Mouse (Mus musculus) urinary bladder, postnatal 14 days (tissue): Measurements from ENCODE around the gene Litaf.

Source experiments
- DNase-seq: peaks from one replicate; pipeline ENCODE4 v3.0.0; 2021; ENCODE audit warnings: low spot score

Litaf gene

DNA sequence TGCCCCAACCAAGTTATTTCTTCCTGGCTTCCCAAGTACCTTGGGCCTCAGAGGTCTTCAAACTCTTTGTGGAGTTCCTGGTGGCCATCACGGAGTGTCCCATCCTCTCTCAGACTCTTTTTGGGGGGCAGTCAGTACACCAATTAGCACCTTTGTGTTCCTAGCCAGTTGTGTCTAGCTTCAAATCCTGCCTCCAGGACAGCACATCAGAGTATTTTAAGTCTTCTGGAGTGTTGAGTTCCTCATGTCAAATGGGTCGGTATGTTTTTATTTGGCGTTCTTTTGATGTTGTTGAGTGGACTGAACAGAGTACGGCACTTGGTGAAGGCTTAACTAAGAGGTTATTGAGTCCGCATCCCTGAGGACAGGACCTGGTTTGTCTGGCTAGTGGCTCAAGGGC, 526 bp downstream of the Litaf start:
- no peak for DNase-seq

DNA sequence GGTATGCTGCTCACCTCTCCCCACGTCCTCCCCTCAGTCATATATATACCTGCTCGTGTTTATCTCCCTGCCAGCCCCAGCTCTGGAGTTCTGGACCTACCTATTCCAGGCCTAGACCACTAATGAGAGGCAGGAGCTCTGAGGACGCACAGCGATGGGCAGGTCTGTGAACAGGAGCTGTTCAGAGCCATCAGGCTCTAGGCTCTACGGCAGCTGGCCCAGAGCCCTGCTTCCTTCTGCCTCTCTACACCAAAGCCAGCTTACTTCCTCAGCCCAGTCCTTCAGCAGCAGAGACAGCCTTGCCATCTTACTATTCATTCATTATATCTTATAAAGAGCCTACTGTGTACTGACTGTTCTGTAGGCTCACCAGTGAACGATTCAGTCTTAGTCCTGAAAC, 1.2 kb downstream of the Litaf start:
- DNase-seq, result no peak

DNA sequence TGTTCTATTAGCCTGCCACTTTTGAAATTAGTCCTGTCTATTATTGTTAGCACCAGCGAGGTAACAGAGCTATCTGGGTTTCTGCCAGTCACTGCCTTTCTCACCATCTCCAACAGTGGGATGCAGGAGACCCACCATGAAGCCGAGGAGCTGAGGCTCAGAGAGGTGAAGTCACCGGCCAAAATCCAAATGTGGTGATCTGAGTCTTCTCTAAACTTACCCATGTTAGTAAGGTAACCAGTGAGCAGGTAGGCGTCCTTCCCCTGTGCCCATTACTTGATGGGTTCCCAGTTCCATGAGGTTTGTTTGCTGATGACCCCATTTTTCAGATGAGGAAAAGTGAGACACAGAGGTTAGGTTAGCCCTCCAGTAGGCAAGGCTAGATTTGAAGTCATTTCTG, 1.6 kb downstream of the Litaf start:
- no peak for DNase-seq

DNA sequence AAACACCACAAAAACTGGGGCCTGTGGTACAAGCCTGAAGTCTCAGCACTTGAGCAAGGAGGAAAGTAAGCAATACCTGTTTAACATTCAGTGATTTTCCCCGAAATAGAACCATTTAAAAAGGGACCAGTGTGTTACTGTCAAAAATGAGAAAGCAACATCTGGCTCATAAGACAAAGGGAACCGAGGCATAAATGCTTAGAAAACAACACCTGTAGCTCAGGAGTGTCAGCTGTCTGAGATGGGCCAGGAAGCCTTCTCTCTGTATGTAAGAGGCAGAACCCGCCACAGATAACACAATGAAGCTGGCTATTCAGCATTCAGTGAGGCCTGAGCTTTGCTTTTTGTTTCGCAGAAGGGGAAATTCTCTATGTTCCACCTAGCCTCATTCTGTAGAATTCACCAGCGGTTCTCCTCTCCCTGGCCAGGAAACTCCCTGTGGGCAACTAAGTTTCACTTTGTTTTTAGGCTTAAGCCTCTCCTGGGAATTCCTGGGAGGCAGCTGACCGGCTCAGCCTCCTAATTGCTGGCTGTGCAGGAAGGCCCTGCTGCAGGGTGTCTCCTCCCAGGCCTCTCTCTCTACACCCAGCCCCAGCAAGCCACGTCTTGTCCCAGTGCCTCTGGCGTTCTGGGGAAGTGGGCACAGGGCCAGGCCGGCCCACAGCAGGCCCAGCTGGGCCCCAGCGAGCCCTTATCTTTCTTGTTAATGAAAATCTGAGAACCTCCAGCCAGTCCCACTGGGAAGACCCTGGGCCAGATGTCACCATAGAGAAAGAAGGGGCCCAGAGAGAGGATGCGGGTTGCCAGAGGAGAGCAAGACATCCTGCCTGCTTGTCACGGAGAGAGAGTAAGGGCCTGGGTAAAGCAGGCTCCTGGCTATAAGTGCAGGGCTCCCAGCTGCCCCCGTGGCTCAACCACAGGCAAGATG, 2.9 kb downstream of the Litaf start:
- peak; percentile 93 for DNase-seq

DNA sequence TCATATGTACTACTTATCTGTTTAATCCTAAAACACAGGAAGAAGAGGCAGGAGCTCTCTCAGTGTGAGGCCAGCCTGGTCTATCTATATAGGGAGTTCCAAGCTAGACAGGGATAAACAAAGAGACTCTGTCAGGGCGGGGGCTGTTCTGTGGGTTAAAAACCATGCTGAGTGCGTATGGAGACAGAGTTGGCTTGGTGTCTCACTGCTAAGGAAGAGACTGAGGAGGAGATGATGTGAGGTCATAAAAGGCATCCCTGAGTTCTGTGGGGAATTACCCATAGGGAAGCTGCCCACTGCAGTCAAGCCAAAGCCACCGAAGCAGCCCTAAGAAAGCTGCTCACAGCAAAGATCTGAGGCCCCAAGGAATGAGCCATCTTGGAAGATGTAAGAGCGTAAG, 5.3 kb downstream of the Litaf start, which contains the start of gene Snn:
Gene Snn, plus strand, starts transcription at position 301 of the 400 bp plus-strand sequence.
- no peak for DNase-seq

DNA sequence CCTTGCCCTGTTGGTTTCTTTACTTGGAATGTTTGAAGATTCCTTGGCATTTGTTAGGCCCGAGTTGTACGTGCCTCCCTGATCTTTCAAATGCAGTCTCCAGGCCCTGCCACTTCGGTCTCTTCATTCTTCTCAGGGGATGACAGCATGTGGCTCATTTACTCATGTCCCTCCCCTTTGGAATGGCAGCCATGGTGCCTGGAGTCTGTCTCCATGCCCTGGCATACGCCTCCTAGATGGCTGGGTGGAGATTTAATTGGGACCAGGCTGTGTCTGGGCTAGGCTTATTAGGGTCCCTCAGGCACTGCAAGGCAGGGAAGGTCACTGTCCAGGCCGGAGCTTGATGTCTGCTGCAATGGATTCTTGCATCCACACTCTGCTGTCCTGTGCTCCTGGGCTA, 10.0 kb downstream of the Litaf start:
- DNase-seq, result no peak

DNA sequence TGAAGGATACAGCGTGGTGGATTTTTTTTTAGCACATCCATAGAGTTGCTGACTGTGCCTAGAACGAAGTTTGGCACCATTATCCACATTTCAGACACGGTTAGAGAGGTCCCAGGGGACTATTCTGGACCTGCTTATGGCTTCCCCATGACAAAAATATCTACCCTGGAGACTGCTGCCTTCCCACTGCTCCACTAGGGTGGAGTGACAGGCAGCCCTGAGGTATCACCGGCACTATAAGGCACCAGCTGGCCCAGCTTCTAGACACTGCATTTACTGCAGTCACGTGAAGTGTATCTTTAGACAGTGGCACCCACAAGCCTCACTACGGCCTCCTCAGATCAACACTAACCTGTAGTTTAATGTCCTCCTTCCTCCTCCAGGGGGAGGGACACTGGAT, 11.1 kb downstream of the Litaf start:
- DNase-seq, result no peak

DNA sequence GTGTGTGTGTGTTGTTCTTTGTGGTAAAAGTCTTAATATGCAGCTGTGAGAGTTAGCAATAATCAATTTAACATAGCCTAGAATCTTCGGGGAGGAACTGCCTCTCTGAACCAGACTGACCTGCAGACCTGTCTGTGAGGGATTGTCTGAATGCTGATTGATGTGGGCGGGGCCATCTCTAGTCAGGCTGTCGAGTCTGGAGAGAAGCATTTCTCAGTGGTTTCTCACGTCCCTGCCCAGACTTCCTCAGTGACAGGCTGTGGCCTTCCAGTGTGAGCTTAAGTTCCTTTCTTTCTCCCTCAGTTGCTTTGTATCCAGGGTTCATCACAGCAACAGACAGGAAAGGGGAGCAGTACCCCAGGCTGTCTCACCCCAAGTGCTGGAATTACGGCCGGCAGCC, 11.5 kb downstream of the Litaf start:
- DNase-seq, result no peak

DNA sequence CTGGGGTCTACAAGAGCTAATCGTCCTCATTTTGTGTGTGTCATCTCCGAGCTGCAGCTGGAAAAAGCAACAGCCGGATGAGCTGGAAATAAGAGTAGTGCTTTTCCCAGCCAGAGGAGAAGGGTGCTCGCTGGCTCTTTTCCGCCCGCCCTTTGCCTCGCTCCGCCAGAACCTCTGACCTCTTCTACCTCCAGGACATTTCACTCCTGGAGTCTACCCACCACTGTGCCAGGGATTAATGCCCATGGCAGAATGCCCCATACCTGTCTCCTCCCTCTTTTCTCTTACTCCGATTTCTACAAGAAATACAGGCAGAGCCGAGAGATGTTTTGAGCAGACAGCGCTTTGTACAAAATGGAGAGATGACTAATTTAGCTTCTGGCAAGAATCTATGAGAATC, 14.8 kb downstream of the Litaf start:
- no peak for DNase-seq

DNA sequence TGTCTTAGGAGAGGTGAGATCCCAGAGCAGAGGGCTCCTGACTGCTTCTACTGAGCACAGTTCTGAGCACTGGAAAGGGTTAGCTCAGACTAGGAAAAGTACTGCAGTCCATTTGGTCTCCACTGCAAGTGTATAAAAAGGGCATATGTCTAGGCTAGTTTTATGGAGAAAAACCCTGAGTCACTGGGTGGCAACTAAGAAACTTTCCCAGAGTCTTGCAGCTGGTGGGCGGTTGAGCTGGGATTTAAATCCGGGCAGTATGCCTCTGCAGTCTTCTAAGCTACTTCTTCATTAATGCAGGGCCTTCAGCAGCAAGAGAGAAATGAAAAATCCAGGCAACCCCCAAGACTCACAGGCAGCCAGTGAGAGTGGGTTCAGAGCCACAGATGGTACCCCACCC, 15.7 kb downstream of the Litaf start:
- DNase-seq, result no peak

DNA sequence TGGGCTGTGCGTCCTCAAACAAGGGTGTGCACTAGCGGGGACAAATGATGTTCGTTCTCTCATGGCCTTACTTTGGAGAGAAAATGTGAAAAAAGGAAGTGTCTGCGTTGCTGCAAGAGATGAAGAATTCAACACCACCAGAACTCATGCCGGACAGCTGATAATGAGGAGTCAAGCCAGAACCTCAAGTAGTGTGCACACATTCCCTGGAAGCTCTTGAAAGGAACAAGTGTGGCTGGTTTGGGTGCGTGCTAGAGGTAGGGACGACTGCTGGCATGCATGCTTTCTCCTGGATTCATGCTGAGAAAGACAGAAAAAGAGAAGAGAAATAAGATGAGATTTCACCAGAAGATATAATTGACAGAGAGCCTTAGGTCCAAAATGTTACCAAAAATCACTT, 18.8 kb downstream of the Litaf start:
- DNase-seq, result no peak

DNA sequence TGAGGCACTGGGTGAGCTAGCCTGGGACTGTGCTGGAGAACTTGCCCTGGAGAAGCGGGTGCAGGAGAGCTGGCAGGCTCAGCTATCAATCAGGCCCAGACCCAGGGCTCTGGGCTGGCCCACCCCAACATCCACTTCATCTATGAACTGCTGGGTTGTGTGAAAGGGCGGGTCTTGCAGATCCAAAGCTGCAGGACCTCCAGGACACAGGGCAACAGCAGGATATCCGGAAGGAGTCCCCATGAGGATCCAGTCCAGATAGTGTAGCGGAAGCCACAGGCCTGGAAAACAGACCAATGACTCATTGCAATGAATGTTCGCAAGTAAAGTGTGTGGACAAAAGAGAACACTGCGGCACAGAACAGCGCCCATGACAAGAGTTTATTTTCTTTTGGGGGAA, 19.5 kb downstream of the Litaf start:
- no peak for DNase-seq

DNA sequence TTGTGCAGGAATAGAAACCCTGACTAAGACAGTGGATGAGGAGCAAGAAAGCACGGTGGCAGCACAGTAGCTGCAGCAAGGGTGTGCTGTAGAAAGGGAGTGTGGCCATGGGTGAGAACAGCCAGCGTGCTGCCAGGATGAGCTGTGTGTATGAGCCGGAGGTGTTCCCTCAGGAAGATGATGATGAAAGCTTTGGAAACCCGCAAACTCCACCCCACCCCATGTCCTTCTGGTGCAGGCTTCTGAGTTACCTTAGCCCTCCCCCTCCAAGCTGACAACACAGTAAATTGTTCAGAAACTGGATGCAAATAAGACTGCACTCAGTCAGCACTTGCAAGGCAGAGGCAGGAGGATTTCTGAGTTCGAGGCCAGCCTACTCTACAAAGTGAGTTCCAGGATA, 22.7 kb downstream of the Litaf start:
- DNase-seq, result no peak

DNA sequence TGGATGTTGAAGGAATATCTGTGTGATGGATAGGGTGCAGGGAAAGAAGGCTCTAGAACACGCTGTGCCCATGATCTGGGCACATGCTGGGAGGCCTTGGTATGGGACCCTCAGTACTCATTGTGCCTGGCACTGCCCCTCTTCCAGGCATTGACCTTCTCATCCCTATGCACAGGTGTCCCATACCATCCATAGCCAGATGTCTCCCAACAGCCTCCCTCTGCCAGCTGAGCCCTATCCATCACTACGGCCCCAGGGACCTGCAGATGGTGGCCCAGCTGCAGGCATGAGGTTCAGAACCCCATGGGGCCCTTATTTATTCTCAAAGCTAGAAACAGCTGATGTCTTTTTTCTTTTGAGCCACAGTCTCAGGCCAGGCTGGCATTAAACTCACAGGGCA, 25.4 kb downstream of the Litaf start:
- DNase-seq, result no peak

DNA sequence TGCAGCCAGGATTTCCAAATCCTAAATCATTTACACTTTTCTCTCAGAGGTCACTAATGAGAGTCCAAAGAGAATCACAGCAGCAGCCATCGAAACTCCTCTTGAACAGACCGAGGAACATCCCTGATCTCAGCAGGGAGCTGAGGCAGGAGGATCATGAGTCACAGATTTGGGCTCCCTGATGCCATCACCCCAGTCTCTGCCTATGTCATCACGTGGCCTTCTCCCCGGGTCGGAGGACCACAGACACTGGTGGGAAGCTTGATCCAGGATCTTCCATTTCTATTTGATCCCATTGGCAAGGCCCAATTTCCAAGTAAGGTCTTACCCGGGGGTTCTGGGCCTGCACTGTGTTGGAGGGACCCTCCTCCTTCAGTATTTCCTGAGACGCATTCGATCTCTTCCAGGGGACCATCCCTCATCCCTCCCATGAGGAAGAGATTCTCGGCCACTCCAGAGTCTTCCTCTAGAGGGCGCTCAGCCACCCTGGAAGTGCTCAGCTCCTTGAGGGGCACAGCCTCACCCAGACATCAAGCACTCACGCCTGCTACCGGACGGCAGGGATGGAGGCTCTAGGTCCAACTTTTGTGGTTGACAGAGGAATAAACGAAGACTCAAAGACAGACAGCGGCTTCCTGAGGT, 30.0 kb downstream of the Litaf start:
- DNase-seq, result peak; percentile 78

DNA sequence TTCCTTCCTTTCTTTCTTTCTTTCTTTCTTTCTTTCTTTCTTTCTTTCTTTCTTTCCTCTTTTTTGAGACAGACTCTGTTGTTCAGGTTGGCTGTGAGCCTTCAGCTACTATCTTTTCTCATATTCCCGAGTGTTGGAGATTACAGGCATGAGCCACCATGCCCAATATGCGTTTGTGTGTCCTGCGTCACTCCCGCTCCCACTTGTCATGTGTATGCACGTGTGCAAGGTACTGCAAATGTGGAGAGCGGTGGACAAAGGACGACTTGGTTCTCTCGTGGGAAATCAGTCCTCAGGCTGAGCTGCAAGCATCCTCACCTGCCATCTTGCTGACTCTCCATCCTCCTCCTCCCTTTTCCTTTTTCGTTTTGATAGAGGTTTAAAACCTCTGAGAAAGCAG, 30.7 kb downstream of the Litaf start:
- no peak for DNase-seq

DNA sequence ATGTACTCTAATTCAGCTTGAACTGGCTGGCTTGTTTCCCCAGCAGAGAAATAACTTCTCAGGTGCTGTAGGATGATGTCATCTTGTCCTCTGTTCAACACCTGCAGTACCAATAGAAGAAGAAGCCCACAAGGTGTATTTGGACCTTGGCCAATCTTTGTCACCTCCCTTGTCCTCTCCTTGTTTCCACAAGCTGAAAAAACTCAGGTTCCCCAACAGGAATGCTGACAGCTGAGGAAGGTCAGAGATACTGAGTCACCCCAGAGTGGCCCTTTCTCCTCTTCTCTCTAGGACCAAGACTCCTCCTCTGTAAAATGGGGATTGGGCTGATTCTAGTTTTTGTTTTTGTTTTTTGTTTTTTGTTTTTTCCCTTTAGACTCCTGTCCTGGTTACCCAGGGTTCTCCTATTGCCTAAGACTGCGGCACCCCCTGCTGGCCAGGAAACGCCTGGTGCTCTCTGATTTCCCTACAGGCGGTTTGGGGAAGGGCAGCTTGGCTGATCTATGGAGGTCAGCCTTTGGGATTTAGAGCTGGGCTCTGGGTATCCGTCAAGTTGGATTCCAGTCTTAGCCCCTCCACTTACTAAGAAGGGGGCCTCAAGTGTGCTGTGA, 31.7 kb downstream of the Litaf start:
- peak; percentile 89 for DNase-seq

DNA sequence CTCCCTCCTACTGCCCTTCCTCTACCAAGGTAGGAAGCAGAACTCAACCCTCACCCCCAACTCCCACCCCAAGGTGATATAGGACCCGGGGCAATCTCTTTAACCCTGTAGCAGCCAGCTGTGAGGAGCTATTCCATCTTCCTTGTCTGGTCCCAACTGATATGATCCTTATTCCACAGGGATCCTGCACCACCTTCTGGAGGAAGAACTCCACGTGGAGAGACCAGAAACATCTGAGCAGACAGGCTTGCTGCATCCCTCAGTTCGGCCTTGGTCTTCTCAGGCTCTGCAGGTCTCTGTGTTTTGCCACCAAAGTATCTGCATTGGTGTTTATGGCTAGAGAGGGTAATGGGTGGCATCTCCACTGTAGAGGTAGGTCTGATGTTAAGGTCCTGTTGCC, 34.6 kb downstream of the Litaf start:
- DNase-seq, result no peak

DNA sequence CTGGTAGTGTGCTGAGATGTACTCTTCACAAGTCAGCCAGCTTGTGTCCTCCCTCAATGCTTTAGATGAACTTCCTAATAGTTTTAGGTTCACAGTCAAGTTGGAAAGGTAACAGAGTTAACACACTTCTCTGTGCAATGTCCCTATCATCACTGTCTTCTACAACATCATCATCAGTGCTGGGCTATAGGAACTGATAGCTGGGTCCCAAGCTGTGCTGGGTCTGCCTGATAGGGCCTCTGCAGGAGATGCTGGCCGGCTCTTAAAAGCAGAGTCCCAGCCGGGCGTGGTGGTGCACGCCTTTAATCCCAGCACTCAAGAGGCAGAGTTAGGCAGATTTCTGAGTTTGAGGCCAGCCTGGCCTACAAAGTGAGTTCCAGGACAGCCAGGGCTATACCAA, 35.1 kb downstream of the Litaf start:
- no peak for DNase-seq

DNA sequence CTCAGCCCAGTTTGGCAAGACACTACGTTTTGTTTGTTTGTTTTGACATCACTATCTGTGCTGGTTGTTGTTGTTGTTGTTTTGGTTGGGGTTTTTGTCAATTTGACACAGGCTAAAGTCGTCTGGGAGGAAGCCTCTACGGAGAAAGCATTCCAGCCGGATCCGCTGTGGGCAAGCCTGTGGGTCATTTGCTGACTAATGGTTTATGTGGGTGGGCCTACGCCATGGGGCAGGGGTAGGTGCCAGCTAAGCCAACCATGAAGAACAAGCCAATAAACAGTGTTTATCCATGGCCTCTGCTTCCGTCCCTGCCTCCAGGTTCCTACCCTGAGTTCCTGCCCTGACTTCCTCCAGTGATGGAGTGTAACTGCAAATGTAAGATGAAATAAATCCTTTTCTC, 37.8 kb downstream of the Litaf start:
- no peak for DNase-seq

DNA sequence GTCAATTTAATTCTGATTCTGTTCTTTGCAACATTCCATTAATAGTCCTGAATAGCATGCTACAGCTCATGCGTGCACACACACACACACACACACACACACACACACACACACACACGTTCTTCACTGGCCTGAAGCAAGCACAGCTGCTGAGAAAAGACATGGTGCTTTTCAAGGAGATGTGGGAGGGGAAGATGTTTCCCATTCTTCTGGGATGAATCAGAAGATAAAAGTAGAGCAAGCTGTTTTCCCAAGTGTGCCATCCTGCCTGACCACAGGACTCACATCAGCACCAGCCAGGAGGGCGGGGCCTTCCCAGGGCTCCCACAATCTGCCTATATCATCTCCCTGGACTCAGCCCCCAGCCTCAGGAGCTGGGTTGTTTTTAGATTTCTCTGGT, 41.1 kb downstream of the Litaf start:
- DNase-seq, result peak; percentile 22

DNA sequence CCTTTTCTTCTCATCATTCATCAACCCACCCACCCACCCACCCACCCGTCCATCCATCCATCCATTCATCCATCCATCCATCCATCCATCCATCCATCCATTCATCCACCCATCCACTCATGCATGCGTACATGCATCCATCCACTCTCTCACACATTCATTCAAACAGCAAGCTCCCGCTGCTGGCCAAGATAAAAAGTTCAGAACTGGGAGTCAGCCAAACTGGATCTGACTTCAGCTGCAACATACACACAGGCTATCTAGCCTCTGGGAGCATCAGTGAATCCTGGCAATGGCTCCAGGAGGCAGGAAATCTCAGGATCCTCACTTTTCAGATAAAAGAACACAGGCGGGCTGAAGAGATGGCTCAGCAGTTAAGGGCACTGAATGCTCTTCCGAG, 42.3 kb downstream of the Litaf start:
- no peak for DNase-seq

DNA sequence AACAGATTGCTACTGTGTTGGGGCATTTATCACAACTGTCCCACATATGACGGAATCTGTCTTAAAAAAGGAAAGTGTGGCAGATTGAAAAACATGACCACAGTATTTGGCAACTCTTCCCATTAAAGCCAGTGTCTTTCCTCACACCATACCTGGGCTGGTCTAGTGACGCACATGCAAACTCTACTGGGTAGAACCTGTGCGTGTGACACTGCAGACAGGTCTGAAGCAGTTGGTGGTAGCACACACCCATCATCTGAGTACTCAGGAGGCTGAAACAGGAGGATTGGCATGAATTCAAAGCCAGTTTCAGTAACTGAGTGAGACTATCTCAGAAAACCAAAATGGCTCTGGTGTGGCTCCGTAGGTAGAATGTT, 43.9 kb downstream of the Litaf start:
- no peak for DNase-seq
